Mouse (Mus musculus): ENCODE results near the gene Slc10a6.

DNA sequence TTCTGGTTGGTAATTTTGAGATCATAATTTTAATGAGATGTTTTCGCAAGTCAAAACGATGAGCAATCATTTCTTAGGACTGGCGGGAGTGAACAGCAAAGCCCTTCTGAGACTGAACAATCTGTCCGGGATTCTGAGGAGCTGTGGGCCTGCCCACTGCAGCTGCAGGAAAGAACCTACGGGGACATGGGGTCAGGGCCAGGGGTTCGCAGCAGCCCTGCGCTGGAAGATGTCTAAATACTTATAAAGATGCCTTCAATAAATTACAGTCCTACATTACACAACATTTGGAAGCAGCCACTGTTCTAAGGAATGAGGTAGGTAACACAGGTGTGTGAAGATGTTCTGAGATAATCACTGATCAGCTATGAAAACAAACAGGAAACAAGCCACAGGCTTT lies 23.5 kb downstream of the Slc10a6 start:
- TF ChIP-seq CTCF (IDR thresholded peaks at IDR 0.05; ENCODE audit: extremely low read depth, insufficient read depth, low read length) (no peak), POLR2A (IDR thresholded peaks at IDR 0.05; ENCODE audit: extremely low read depth, insufficient read depth, low read length) (no peak)
